Mouse (Mus musculus) layer of hippocampus, adult 8-10 months (tissue): ENCODE data around the gene Stxbp6. TPM values are rescaled to one million over a fixed set of nuclear protein-coding genes. Genes with fewer than 3 reads are reported as not detected.
"Not testable (repeated sequence)": the region's sequence is repeated elsewhere in the genome, so short reads cannot be mapped to it uniquely, and the experiment has no call there.

Experiments
- DNase-seq, 2 experiments: peaks; one replicate each; pipeline ENCODE4 v3.0.0; 2022; ENCODE audit warnings: low spot score in 2 of 2
- total RNA-seq, 4 experiments: library from RNA; stranded (reverse); gene quantifications; 2 replicates each; pipeline ENCODE4 v1.2.4; 2022

Gene Stxbp6
- total RNA-seq: 10 to 100 TPM; 58.4 to 79.2 (median 75.5) TPM

DNA sequence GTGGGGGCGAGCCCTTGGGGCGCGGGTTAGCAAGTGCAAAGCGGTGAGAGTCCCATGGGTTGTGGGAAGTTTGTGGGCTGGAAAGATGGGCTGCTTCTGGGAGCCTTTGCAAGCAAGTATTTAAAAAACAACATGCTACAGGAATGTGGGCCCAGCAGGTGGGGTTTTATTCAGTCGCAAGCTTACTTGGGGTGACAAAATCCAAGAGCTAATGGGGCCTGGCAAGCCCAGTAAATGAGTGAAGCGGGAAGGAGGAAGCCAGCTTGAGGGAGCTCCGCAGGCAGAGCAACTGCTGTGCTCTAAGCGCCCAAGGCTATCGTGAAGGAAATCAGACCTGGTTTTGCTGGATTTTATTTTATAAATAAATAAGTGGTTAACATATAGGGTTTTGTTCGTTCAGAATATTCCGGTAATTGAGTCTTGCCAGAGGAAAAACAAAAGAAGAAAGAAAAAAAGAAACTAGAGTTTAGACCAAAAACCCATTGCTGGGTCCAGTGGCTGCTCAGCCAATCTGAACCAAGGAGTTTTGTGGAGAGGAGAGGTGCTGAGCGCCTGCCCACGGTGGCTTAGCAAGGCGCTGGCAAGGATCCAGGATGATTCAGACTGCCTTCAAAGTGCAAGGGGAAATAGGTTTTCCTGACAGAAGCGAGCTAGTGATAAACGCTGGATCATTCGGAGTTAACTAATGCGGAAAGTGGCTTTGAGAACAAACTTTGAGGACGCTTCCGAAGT is at the start of gene Stxbp6:
Gene Stxbp6, minus strand, starts transcription at position 99 of the 732 bp plus-strand sequence.
- DNase-seq: peak in 1 of 2 experiments; percentile 48

GRCm38 (mm10) chr12:45102954-45103353 is 28.4 kb upstream of the Stxbp6 start:
- DNase-seq: not testable (repeated sequence)

GRCm38 (mm10) chr12:45093732-45094131 is 19.2 kb upstream of the Stxbp6 start:
- DNase-seq: no peak

DNA sequence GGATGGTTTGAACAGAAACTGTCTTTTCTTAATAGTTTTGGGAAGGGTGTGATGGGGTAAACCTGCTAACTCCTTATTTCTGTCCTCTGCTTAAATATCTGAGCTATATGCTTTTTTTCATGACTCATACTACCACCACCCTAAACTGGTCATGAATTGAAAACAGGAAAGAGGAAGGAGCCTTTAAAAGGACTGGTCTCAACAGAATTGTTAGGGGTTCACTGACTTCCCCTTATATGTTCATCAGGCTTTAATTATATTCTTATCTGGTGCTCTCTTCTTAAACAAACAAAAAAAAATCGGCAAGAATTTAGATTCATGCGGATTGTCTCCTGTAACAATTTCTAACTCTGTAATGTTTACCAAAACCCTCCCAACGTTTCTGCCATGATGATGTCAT is 17.9 kb upstream of the Stxbp6 start:
- DNase-seq: no peak

DNA sequence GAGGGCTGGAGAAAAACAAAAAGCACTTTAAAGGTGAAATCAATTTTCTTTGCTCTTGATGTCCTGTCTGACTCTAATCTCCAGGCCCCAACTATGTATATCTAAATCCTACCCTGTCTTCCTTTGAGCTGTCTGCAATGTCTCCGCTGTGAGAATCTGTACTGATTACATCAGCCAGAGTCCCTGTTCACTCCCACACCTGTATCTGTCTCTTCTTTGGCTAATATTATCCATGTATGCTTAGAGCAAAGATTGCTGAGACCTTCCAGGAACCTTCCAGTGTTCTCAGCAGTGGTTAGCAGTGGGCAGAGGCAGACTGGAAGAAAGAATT is 8.6 kb upstream of the Stxbp6 start:
- DNase-seq: no peak

DNA sequence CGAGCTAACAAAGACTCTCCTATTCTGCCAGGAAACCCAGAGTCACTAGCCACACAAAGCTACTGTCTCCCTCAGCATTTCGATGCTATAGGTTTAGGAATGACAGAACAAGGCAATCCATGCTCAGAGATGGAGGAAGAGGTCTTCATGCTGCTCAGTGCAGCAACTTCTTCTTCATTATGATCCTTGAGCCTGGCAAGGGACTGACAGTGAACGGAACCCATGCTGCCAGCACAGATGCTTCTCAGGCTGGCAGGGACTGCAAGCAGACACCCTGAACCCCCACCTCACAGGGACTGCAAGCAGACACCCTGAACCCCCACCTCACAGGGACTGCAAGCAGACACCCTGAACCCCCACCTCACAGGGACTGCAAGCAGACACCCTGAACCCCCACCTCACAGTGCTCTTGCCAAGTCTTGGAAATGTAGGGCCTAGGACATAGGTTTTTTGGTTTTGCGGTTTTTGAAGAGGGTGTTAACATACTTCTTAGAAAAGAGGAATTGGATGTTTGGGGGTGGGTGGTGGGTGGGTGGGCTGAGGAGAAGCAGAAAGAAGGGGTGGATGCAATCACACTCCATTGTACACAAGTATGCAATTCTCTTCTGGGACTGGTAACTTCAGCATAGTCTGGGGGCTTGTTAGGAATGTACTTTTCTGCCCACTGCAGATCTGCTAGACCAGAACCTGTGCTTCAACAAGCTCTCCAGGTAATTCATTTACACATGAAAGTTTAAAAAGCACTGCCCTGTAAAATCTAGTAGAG is 8.1 kb upstream of the Stxbp6 start:
- DNase-seq: no peak

GRCm38 (mm10) chr12:45081617-45082016 is 7.1 kb upstream of the Stxbp6 start:
- DNase-seq: no peak

- DNase-seq: no peak
These were observed 6.2 kb upstream of the Stxbp6 start for GRCm38 (mm10) chr12:45080753-45081122.

GRCm38 (mm10) chr12:45080036-45080752 is 5.7 kb upstream of the Stxbp6 start:
- no peak for DNase-seq

DNA sequence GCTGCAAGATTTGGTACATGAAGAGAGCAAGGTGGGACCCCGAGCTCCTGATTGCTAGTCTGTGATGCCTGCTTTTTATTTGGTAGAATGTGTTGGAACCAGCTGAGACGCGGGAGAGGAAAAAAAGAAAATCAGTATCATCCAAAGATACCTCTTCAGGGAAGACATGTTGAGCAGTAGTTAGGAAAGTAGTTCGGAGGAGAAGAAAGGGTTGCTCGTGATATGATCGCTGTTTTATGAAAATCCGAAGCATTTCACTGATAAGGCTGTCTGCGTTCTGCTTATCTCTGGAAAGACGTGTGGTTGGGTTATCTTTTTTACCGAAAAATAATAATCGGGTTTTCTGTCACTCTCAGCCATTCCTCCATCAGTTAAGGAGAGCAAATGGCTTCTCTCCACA is 1.1 kb upstream of the Stxbp6 start:
- no peak for DNase-seq

DNA sequence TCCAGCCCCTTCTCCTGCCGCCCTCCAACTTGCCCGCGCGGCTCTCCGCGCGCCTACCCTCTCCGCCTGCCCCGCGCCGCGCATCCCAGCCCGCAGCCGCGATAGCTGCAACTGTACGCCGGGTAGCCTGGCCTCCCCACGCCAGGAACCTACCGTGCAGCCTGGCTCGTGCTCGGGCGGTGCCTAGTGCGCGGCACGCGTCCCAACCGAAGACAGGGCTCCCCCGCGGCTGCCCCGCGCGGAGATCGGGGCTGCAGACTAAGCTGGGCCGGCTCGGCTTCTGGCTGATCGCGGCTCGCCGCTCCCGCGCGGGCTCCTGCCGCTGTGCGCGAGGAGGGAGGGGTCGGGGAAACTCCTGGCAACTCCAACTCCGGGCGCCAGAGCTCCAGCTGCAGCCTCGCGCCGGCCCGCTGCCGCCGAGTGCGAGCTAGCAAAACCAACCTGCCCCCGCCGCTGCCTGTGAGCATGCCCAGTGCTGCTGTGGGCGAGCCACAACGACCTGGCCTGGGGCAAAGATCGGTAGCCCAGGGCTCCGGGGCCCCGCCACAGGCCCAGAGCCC is 387 bp downstream of the Stxbp6 start:
- DNase-seq: peak; percentile 65 to 74

DNA sequence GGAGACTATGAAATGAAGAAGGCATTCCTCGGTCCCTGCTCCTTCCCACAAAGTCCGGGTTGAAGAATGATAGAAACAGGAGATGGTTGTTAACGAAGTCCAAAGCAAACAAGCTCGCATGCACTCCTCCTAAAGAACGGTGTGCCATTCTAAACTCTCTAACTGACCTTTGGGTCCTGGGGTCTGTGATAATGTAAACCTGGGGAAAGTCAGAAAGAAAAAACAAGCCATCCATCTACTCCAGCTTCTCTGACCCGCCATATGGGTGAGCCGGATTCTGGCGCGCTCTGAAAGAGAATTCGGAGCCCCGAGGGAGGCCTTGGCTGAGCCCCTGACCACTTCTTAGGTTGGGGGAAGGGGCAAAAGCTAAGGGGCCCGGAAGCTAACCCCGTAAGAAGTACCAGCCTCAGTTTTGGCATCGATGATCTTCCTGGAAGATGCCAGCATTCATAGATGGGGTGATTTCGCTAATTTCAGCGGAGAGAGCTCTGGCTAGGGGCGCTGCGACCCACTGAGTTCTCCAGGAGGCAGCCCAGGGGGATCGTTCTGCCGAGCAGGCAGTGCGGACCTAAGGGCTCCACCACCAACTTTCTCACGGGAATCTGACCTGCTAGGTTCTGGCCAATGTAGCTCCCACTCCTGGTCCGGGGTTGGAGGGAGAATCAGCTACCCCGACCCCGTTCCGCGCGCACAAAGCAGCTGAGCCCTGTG is 1.0 kb downstream of the Stxbp6 start:
- DNase-seq: no peak

DNA sequence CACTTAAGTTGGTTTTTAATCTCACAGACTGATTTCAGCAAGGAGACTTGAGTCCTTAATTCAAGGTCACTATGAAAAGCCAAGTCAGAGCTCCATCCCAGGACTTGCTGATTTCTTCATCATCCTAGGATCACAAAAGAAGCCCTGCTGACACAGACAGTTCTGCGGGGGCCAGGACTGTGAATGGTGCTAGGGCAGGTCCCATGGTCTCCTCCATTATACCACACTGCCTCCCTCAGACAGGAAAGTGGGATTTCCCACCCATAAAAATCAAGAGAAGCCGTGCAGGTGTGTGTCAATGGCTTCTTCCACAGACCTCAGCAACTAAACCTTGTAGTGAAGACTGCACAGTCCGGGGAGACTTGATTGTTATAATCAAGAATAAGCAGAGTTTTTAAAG is 2.3 kb downstream of the Stxbp6 start:
- DNase-seq: no peak

DNA sequence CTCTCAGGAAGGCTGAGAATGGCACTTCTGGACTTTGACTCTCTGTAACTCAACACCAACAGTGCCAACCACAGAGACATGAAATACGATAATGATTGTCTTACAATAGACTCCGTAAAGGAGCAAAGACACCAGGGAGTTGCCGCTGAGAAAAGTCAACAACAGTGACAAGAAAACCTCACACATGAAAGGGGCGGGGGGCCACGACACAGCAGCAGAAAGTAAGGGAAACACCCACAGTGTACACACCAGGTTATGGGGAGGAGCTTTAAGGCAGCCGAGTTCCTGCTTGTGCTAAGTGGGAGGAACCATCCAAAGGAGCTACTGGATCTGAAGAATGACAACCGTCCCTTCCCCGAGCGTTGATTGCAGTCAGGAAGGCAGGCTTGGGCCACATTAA is 4.3 kb downstream of the Stxbp6 start:
- no peak for DNase-seq

GRCm38 (mm10) chr12:45068145-45068754 is 6.3 kb downstream of the Stxbp6 start:
- DNase-seq: no peak

GRCm38 (mm10) chr12:45067686-45068085 is 6.8 kb downstream of the Stxbp6 start:
- DNase-seq: no peak

- DNase-seq: no peak
These were observed 7.3 kb downstream of the Stxbp6 start for GRCm38 (mm10) chr12:45067047-45067685.

- no peak for DNase-seq
These were observed 10.9 kb downstream of the Stxbp6 start for GRCm38 (mm10) chr12:45063606-45064005.

- no peak for DNase-seq
These were observed 13.2 kb downstream of the Stxbp6 start for GRCm38 (mm10) chr12:45061336-45061735.

DNA sequence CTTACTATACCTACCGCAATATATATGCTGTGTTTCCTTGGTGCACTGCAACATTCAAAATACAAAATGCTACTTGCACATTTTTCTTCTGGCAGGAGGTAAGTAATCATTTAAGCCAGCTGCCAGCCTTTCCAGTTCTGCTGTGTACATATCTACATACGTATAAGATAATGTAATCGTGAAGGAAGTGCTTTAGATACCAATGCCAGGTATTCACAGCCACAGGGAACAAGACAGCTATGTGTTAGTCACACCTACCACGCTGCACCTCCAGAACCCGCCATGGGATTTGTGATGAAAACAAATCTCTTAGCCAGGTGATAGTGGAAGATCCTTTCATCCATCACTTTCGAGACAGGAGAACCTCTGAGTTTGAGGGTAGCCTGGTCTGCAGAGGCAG is 13.7 kb downstream of the Stxbp6 start:
- no peak for DNase-seq
